Mouse (Mus musculus): ENCODE measurements around the gene Fam110c.

The Fam110c gene

DNA sequence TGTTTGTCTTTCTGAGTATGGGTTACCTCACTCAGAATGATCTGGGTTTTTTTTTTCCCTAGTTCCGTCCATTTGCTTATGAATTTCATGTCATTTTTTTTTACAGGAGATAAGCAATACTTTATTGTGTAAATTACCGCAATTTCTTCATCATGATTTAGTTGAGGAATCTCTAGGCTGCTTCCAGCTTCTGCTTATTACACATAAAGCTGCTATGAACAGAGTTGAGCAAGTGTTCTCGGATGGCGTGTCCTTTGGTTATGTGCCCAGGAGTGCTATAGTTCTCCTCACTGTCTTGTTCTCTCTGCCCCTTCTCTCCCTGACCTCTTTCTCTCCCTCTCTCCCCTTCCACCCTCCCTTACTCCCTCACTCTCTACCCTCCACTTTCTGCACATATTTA lies 28.2 kb downstream of the Fam110c start:
- no peak for DNase-seq (ENCODE audit: low spot score in 2 of 2)

DNA sequence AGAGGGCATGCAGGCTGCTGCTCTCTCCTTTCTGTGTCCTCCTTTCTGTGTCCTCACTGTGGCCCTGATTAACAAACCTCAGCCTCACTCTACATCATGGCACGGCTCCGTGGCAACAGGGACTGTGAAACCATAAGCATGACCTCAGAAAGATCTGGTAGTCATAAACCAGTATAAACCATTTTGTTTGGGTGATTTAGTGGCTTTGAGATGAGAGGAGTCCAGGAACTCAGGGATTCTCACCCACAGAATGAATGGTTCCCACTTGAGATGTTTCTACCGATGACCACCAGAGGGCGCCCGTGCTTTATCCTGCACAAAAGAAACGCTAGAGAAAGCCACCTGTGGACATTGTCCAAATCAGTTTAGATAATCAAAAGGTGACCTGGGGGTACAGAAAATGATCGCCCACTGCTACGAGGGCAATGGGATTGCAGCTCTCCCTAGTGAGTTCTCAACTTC lies 42.4 kb downstream of the Fam110c start:
- peak; percentile 8 to 53 for DNase-seq (ENCODE audit: low spot score in 2 of 2)

DNA sequence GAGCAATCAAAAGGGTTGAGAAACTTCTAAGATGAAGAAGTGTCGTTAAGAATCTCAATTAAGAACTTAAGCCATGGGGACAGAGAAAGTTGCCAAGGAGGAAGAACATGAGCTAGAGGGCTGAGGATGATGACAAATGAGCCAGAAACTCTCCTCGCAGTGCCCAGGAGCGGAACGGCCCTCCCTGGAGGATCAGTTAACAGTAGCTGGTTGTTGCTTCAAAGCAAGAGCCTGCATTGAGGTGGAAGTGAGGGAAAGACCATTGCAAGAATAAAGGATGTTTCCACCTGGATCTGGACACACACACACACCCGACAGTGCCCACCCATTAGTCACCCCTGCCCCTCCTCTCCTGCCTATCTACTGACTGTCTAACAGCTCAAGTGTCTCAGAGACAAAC lies 46.9 kb downstream of the Fam110c start:
- no peak for DNase-seq (ENCODE audit: low spot score in 2 of 2)

GRCm38 (mm10) chr12:31122892-31123622 lies 49.4 kb downstream of the Fam110c start:
- no peak for DNase-seq (ENCODE audit: low spot score in 2 of 2)

DNA sequence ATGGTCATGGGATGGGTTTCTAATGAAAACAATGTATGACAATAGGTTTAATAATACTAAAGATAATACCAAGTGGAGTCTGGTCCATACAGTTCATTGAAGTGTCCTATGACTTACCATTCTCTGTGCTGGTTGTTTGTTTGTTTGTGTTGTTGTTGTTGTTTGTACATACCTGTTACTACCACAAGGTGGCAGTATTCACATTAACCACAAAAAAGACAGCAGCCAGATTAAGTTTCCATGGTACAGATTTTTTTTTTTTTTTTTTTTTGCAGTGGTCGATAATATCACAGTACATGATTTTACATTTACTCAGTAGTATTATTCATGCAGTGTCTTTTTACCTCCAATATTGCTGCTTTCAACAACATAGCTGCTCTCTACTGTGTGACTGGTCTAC lies 52.4 kb downstream of the Fam110c start:
- DNase-seq (ENCODE audit: low spot score in 2 of 2), result no peak

DNA sequence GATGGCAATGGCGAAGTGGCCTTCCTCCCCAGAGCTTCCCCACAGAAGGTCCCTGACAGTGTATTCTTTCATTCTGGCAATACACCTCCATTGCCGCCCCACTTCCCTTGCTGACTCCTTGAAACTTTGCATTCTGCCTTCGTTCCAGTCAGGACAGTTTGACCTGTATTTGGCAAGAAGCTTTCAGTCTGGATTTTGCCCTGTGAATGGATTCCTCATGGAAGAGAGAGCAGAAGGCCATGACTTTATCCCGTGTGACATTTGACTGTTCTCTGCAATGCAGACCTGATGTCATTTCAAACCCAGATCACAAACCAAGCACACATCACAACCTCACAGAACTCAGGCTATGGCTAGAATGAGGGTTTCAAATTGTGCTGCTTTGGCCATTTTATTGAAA lies 55.9 kb downstream of the Fam110c start:
- DNase-seq (ENCODE audit: low spot score in 2 of 2), result no peak

Data from frontal cortex, postnatal 14 days (tissue).